Mouse (Mus musculus) heart, embryonic 11.5 days (tissue): ENCODE measurements around the gene Cmss1. TPM values are rescaled to one million over a fixed set of nuclear protein-coding genes. Genes with fewer than 3 reads are reported as not detected.

Experiments used
- ATAC-seq: fragments of 200-750 bp; cut with Nextera tagmentation; replicated peaks from 2 replicates; pipeline ENCODE4 v1.8.0; 2017; ENCODE audit warnings: moderate library complexity; ENCODE audit not compliant: insufficient number of reproducible peaks, low FRiP score, low TSS enrichment
- H3K27ac ChIP-seq: fragments of 300-500 bp; sonication (generic); 2 replicates; pipeline ENCODE4 v1.5.1; 2014; ENCODE audit warnings: mild to moderate bottlenecking, low read depth, low read length
- H3K27me3 ChIP-seq: fragments of 300-500 bp; sonication (generic); 2 replicates; pipeline ENCODE4 v1.6.1; 2014; ENCODE audit warnings: mild to moderate bottlenecking, low read length, mixed read lengths; ENCODE audit not compliant: control insufficient read depth, insufficient read depth
- H3K36me3 ChIP-seq: fragments of 300-500 bp; sonication (generic); 2 replicates; pipeline ENCODE4 v1.6.1; 2014; ENCODE audit warnings: mild to moderate bottlenecking, low read length, moderate library complexity, mixed read lengths; ENCODE audit not compliant: control insufficient read depth, insufficient read depth
- H3K4me1 ChIP-seq: fragments of 300-500 bp; sonication (generic); 2 replicates; pipeline ENCODE4 v1.6.1; 2014; ENCODE audit warnings: low read length; ENCODE audit not compliant: control insufficient read depth, insufficient read depth
- H3K4me2 ChIP-seq: fragments of 300-500 bp; sonication (generic); 2 replicates; pipeline ENCODE4 v1.6.1; 2014; ENCODE audit warnings: mild to moderate bottlenecking, moderate library complexity
- H3K4me3 ChIP-seq: fragments of 300-500 bp; sonication (generic); 2 replicates; pipeline ENCODE4 v1.5.1; 2014; ENCODE audit warnings: low read depth, low read length
- H3K9ac ChIP-seq: fragments of 300-500 bp; sonication (generic); 2 replicates; pipeline ENCODE4 v1.6.1; 2014; ENCODE audit warnings: mild to moderate bottlenecking, low read depth, low read length, moderate library complexity
- H3K9me3 ChIP-seq: fragments of 300-500 bp; sonication (generic); replicated peaks from 2 replicates; pipeline ENCODE4 v1.6.1; 2016; ENCODE audit warnings: low read length; ENCODE audit not compliant: control insufficient read depth
- WGBS: fragments of 180-500 bp; shearing (Covaris S2); extraction: QIAGEN DNeasy Blood & Tissue Kit; methylation state at CpG from one replicate; pipeline ENCODE4 v1.1.7; 2014; ENCODE audit not compliant: insufficient replicate concordance; 5-methylcytosine and 5-hydroxymethylcytosine counted together
- polyA plus RNA-seq: library from polyadenylated mRNA; unstranded; fragments of >200 nt; fragmentation: Nextera tagmentation; extraction: Ambion mirVana; gene quantifications from 2 replicates; pipeline ENCODE4 v1.2.1, GENCODE M21; 2014

The Cmss1 gene
- polyA plus RNA-seq, 1 experiment from 2014 or later = 36.6 TPM

DNA sequence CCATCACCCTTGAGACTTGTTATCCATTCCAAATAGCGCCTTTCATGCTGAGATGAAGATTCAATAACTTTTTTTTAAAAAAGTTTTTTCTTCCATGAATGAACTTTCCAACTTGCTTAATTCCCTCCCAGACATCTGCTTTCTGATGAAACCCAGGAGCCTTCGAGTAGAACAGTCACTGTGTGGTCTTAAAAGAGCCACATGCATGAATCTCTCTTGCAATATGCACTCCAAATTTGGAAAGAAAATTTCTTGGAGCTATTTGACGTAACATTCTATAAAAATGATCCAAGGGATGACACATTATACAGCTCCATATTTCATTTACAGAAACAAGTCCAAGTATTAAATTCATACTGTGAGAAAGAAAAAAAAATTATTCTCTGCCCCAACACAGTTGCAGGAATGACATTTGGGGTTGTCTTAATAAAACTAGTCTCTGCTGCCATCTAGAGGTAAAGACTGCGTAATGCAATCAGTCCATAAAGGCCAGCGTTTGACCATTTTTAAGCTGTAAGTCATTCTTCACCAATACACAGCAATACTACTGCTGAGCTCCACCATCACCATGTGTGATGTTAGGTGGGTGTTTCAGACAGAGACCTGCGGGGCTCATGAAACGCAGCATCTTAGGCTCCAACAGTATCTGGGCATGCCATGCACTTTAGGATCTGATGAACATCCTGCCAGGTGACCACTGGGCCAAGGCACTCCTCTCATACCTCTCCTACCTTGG, 13.1 kb downstream of the Cmss1 start:
- 42% methylated on average over 7 of the region's 7 CpGs for WGBS
- H3K9ac ChIP-seq = no peak overlapping the region
- no peak overlapping the region for H3K4me2 ChIP-seq
- H3K27me3 ChIP-seq = no peaks in the 10 kb centered on the region
- H3K27ac ChIP-seq = no peak overlapping the region
- no peaks in the 10 kb centered on the region for H3K9me3 ChIP-seq
- H3K36me3 ChIP-seq = no peaks in the 10 kb centered on the region
- H3K4me1 ChIP-seq = no peaks in the 10 kb centered on the region
- no peak for ATAC-seq
- no peak overlapping the region for H3K4me3 ChIP-seq

DNA sequence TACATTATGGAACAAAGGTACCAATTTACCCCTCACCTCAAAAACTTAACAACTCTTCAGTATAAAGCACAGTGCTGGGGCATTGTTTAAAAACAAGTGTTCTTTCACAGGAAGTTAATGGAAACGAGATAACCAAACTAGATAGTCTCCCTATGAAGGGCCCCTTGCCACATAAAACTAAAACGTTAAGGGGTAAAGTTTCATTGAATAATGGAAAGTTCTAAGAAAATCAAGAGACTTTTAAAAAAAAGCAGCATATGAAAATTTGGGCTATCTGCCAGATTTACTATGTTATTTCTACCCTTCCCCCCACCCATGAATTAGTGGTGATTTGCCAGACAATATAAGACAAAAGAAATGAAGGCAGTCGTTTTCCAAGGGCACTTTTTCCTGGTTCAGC, 21.5 kb downstream of the Cmss1 start:
- Histone ChIP-seq H3K9ac (no peak overlapping the region), H3K9me3 (no peaks in the 10 kb centered on the region), H3K4me3 (no peak overlapping the region), H3K4me1 (no peaks in the 10 kb centered on the region), H3K27me3 (no peaks in the 10 kb centered on the region), H3K27ac (no peak overlapping the region), H3K4me2 (no peak overlapping the region), H3K36me3 (no peaks in the 10 kb centered on the region)
- 45% methylated on average over 3 of the region's 3 CpGs for WGBS
- ATAC-seq = no peak

DNA sequence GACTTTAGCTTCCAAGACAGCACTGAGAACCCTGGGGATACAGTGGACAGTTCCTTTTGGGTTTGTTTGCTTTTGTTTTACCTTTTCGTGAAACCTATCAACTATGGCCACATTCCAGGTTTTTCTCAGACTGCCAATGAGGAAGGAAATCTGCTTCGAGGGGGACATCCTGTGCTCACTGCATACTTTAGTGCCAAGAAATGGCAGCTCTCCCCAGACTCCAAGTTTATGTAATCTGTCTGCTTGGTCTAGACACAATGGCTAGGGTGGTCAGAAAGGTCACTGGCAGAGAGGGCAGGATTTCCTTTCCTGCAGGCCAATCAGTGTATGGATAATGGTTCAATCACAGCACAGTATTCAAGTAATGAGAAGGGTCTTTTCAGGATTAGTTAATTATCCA, 24.7 kb downstream of the Cmss1 start:
- H3K27me3 ChIP-seq = no peaks in the 10 kb centered on the region
- ATAC-seq = peak; percentile 46; the same call in 1 of the 2 replicates
- H3K9ac ChIP-seq = no peak overlapping the region
- no peak overlapping the region for H3K4me2 ChIP-seq
- no peaks in the 10 kb centered on the region for H3K36me3 ChIP-seq
- no peak overlapping the region for H3K27ac ChIP-seq
- H3K9me3 ChIP-seq = no peaks in the 10 kb centered on the region
- no peaks in the 10 kb centered on the region; the same call in 1 of the 2 replicates for H3K4me1 ChIP-seq
- H3K4me3 ChIP-seq = no peak overlapping the region
- 59% methylated on average over 2 of the region's 2 CpGs for WGBS

DNA sequence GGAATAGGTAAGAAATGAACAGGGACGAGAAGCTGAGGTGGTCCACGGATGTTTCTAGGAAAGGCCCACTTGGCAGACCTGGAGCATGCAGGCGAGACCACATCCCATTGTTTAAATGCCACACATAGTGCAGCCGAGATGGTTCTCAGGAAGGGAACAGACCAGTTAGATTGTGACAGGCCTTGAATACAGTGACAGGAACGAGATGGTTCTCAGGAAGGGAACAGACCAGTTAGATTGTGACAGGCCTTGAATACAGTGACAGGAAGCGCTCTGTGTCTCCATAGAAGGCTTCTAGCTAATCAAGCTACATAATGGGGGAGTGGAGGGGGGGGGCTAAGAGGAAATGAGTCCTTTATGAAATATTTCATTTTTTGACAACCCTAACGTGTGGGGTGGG, 26.6 kb downstream of the Cmss1 start:
- H3K9me3 ChIP-seq = no peaks in the 10 kb centered on the region
- H3K4me3 ChIP-seq = no peak overlapping the region
- no peak for ATAC-seq
- H3K4me2 ChIP-seq = no peak overlapping the region
- H3K4me1 ChIP-seq = no peaks in the 10 kb centered on the region; the same call in 1 of the 2 replicates
- no peak overlapping the region for H3K9ac ChIP-seq
- H3K27me3 ChIP-seq = no peaks in the 10 kb centered on the region
- H3K36me3 ChIP-seq = no peaks in the 10 kb centered on the region
- 47% methylated on average over 7 of the region's 7 CpGs for WGBS
- H3K27ac ChIP-seq = no peak overlapping the region

DNA sequence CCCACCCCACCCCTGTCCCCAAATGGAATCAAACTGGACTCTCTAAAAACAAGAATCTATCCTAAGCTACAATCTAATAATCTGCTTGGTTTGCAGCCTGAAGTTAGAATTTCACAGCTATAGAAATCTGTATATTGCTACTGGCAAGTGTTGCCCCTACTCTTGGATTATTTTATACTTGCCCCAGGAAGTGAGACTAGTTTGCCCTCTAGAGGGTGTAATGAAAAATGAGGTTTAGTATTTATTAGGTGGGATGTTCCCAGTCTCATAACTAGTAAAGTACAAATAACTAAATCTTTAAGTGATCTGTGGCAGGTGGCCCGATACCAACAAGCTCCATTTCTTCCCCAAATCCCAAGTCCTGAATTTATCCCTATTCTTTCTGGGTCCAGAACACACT, 29.1 kb downstream of the Cmss1 start:
- H3K27ac ChIP-seq = no peak overlapping the region
- ATAC-seq = no peak
- H3K27me3 ChIP-seq = no peaks in the 10 kb centered on the region
- no peak overlapping the region for H3K4me2 ChIP-seq
- H3K4me3 ChIP-seq = no peak overlapping the region
- H3K9me3 ChIP-seq = no peaks in the 10 kb centered on the region
- no peak overlapping the region for H3K9ac ChIP-seq
- WGBS = 95% methylated on average over 1 of the region's 1 CpGs
- H3K4me1 ChIP-seq = no peaks in the 10 kb centered on the region; the same call in 1 of the 2 replicates
- H3K36me3 ChIP-seq = no peaks in the 10 kb centered on the region

DNA sequence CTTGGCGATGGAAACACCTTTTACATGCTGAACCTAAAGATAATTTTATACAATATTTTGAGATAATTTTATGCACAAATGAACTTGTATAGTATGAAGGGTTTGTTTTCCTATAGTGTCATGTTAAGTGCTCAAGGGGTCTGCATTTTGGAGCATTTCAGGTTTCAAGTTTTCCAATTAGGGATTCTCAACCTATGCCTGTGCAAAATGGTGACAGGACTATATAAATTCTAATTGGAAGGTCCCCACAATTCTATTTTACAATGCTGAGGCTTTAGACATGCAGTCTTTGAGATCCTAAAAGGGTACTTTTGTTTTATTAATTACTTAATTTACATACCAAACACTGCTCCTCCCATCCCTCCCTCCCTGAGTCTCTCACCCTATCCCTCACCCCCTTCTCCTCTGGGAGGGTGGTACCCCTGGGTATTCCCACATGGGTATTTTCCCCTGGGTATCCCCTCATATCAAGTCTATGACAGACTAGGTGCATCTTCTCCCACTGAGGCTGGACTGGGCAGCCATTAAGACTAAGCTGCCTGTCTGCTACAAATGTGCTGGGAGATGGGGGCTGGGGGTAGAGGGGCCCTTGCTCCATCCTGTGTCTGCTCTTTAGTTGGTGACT, 30.8 kb downstream of the Cmss1 start:
- ATAC-seq = no peak
- 96% methylated on average over 1 of the region's 1 CpGs for WGBS

DNA sequence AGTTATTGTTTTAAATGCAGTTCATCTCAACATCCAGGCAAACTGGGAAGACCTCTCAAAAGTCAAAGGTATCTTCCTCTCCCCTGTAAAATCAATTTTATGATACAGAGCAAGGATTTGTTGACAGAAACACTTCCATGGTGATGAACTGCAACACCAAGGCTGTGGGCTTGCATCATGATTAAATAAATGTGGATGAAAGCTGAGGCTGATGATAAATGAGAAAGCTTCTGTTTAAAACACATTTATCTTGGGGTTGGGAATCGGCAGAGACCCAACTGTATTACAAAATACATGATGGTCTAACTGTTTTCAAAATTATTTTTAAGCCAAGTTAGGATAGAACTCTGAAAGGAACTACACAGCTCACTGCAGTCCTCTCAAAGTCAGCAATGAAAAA, 32.8 kb downstream of the Cmss1 start:
- H3K4me2 ChIP-seq = no peak overlapping the region
- peaks cover 20% of the 10 kb centered on the region for H3K36me3 ChIP-seq
- ATAC-seq = no peak
- H3K9ac ChIP-seq = no peak overlapping the region
- H3K4me1 ChIP-seq = no peaks in the 10 kb centered on the region
- no peak overlapping the region for H3K4me3 ChIP-seq
- H3K27ac ChIP-seq = no peak overlapping the region
- whole genome bisulfite sequencing = 67% methylated on average over 1 of the region's 1 CpGs
- no peaks in the 10 kb centered on the region for H3K9me3 ChIP-seq
- no peaks in the 10 kb centered on the region for H3K27me3 ChIP-seq

More for the DNA sequence above, 30.8 kb downstream of the Cmss1 start:
- Histone ChIP-seq H3K9ac (no peak overlapping the region), H3K9me3 (no peaks in the 10 kb centered on the region), H3K36me3 (peaks cover 11% of the 10 kb centered on the region), H3K4me2 (no peak overlapping the region), H3K4me1 (no peaks in the 10 kb centered on the region; the same call in 1 of the 2 replicates), H3K27ac (no peak overlapping the region), H3K4me3 (no peak overlapping the region), H3K27me3 (no peaks in the 10 kb centered on the region)

DNA sequence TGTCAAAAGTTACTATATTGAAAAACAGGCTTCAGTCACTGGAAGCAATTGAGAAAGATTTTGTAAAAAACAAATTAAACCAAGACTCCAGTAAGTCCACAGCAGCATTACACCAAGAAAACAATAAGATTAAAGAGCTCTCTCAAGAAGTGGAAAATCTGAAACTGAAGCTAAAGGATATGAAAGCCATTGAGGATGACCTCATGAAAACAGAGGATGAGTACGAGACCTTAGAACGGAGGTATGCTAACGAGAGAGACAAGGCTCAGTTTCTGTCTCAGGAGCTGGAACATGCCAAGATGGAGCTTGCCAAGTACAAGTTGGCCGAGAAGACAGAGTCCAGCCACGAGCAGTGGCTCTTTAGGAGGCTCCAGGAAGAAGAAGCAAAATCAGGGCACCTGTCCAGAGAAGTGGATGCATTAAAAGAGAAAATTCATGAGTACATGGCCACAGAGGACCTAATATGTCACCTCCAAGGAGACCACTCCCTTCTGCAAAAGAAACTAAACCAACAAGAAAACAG, 35.8 kb downstream of the Cmss1 start:
- H3K9ac ChIP-seq = no peak overlapping the region
- H3K4me3 ChIP-seq = no peak overlapping the region
- H3K27me3 ChIP-seq = no peaks in the 10 kb centered on the region
- no peak overlapping the region for H3K27ac ChIP-seq
- no peak for ATAC-seq
- H3K4me1 ChIP-seq = no peaks in the 10 kb centered on the region
- H3K9me3 ChIP-seq = no peaks in the 10 kb centered on the region
- no peak overlapping the region for H3K4me2 ChIP-seq
- WGBS = 87% methylated on average over 5 of the region's 5 CpGs
- peaks cover 20% of the 10 kb centered on the region for H3K36me3 ChIP-seq
